Mouse (Mus musculus) embryonic facial prominence, embryonic 12.5 days (tissue): ENCODE data around the gene Nxpe4. TPM values are rescaled to one million over a fixed set of nuclear protein-coding genes. Genes with fewer than 3 reads are reported as not detected.
A peak's percentile ranks its signal among the peaks of the same experiment; 100 is the strongest.
"Not testable (repeated sequence)": the region's sequence is repeated elsewhere in the genome, so short reads cannot be mapped to it uniquely, and the experiment has no call there.

Experiments used
- ATAC-seq: fragments of 200-750 bp; cut with Nextera tagmentation; 2 replicates; pipeline ENCODE4 v1.8.0; 2017; ENCODE audit not compliant: insufficient number of reproducible peaks, insufficient read depth, low FRiP score, low TSS enrichment
- H3K27ac ChIP-seq: fragments of 300-500 bp; sonication (generic); 2 replicates; pipeline ENCODE4 v1.5.1; 2016; ENCODE audit warnings: mild to moderate bottlenecking
- H3K27me3 ChIP-seq: fragments of 300-500 bp; sonication (generic); 2 replicates; pipeline ENCODE4 v1.6.1; 2016; ENCODE audit warnings: mild to moderate bottlenecking, moderate library complexity
- H3K36me3 ChIP-seq: fragments of 300-500 bp; sonication (generic); 2 replicates; pipeline ENCODE4 v1.6.1; 2016; ENCODE audit warnings: mild to moderate bottlenecking
- H3K4me1 ChIP-seq: fragments of 300-500 bp; sonication (generic); 2 replicates; pipeline ENCODE4 v1.6.1; 2016
- H3K4me2 ChIP-seq: fragments of 300-500 bp; sonication (generic); replicated peaks from 2 replicates; pipeline ENCODE4 v1.6.1; 2016; ENCODE audit warnings: mild to moderate bottlenecking, moderate library complexity
- H3K4me3 ChIP-seq: fragments of 300-500 bp; sonication (generic); 2 replicates; pipeline ENCODE4 v1.5.1; 2016; ENCODE audit warnings: mild to moderate bottlenecking
- H3K9ac ChIP-seq: fragments of 300-500 bp; sonication (generic); 2 replicates; pipeline ENCODE4 v1.6.1; 2016; ENCODE audit warnings: mild to moderate bottlenecking, moderate library complexity
- H3K9me3 ChIP-seq: fragments of 300-500 bp; sonication (generic); 2 replicates; pipeline ENCODE4 v1.6.1; 2016; ENCODE audit warnings: mild to moderate bottlenecking, moderate library complexity
- WGBS: fragments of 180-500 bp; shearing (Covaris S2); methylation state at CpG from one replicate; pipeline ENCODE4 v1.1.7; 2016; 5-methylcytosine and 5-hydroxymethylcytosine counted together
- polyA plus RNA-seq: library from polyadenylated mRNA; unstranded; fragments of >200 nt; fragmentation: Nextera tagmentation; extraction: Ambion mirVana; gene quantifications from 2 replicates; pipeline ENCODE4 v1.2.1, GENCODE M21; 2016

Gene Nxpe4
- 7.9 and 8.4 TPM in 2 replicates for polyA plus RNA-seq

DNA sequence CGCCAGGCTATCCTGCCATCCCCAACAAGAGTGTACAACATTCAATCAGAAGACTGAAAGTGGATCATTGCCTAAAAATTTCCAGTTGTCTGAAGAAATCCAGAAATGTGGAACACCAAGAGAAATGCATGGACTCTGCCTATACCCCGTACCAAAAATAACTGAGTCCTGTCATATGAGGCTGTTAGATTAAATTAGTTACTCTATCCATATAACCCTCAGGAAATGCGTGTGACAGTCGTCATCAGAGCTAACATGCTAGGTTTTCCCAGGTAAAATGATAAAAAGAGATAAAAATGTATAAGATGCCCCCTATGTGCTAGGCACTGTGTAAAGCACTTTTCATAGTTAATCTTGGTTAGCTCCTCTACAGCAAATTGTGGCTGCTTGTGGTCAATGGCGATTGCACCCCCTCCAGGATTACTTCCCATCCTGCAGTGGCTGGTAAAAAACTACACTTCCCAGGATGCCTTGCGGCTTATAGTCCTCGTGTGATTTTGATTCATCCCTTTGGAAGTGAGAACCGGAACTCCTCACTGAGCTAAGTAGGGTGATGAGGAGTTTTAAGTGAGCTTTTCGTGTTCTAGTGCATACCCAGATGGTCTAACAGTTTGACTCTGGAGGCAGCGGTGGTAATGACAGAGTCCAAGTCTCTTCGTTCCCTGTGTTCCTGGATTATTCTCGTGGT is at the start of gene Nxpe4:
Nxpe4 (plus strand) TSS at position 519 of the 688 bp plus-strand sequence.
- ATAC-seq = peak; percentile 41

DNA sequence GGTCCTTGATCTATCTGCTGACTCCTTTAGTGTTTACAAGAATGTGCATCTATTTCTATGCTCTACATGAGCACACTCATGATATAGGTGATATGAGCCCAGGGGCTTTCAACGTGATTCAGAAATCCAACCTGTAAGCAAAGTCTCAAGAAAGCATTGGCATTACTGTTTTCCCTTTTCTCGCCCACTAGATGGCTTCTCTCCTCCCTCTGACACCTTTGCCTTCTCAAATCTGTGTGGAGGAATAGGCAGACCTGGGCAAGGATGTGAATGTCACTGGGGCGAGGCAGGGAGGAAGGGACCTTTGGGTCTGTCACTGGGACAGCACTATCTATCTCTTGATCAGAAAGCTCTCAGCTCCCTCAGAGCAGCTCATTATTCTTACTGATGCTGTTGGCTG is 35.0 kb upstream of the Nxpe4 start:
- WGBS = 38% methylated on average over 3 of the region's 3 CpGs
- no peaks in the 10 kb centered on the region for H3K4me1 ChIP-seq
- H3K4me2 ChIP-seq = no peak overlapping the region
- no peak overlapping the region for H3K27ac ChIP-seq
- no peak overlapping the region for H3K9ac ChIP-seq
- no peaks in the 10 kb centered on the region for H3K27me3 ChIP-seq
- no peaks in the 10 kb centered on the region for H3K9me3 ChIP-seq
- no peaks in the 10 kb centered on the region for H3K36me3 ChIP-seq
- no peak for ATAC-seq
- no peak overlapping the region for H3K4me3 ChIP-seq

More for the DNA sequence above, at the start of gene Nxpe4:
- H3K4me2 ChIP-seq = peak within 1 kb of the TSS; percentile 57
- H3K4me3 ChIP-seq = peak within 1 kb of the TSS; percentile 50
- 28% methylated on average over 12 of the region's 12 CpGs for WGBS
- no peaks in the 10 kb centered on the region for H3K36me3 ChIP-seq
- no peaks in the 10 kb centered on the region for H3K9me3 ChIP-seq
- no peaks in the 10 kb centered on the region for H3K27me3 ChIP-seq
- no peak within 1 kb of the TSS for H3K27ac ChIP-seq
- peaks cover 10% of the 10 kb centered on the region for H3K4me1 ChIP-seq
- H3K9ac ChIP-seq = peak within 1 kb of the TSS; percentile 44

DNA sequence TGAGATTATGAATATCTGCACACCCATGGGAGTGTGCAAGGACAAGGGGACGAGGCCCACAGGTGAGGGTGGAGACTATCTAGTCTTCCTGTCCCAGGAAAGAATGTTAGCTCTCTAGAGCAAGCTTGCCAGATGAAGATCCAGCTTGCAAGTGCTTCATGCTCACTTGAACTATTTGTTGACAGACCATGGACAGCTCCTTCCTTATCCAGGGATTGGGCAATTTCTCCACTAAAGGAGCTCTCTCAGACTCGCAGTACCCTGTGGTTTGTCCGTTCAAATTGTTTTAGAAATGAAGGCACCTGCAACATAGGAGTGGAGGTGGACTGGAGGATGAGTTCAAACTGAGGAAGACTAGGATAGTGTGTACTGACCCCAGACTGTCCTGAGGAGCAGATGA is 24.3 kb upstream of the Nxpe4 start:
- 29% methylated on average over 3 of the region's 3 CpGs for WGBS
- no peak for ATAC-seq

DNA sequence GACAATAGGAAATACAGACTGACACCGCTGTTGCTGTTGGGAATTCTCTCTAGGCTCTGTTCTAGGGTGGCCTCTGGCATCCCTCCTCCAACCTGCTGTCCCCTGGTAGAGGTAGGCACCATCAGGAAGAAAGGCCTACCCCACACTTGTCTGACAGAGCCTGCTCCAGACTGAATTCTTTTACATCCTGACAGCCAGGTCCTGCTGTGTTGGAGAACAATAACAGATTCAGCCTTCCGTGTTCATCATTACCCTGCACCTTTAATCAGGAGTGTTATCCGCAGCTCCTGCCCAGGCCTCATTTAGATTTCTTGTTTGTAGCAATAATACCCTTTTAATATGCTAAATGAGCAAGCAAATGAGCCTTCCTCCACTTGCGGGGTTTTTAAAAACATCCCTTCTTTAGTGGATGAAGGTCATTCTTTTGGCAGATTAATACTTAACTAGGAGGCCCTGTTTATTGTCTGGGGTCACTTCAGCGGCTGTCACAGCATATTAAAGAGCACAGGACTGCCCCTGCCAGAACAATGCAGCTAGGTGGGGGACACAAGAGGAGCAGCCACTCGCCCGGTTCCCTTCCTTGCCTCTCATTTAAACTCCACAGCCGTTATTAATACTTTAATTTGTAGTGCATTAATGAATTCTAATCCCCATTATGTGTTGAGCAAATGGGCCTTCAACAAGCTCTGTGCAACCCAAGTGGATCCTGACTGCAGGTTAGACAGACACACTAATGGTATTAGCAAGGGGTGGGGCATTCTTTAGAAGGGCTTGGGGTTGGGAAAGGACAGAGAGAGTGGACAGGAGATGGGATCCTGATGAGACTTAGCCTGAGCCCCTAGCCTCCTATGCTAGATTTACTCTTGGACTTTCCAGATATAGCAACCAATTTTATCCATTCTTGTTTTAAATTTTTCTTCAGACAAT is 21.1 kb upstream of the Nxpe4 start:
- H3K4me1 ChIP-seq = no peaks in the 10 kb centered on the region
- H3K4me3 ChIP-seq = no peak overlapping the region
- H3K9ac ChIP-seq = no peak overlapping the region
- H3K27me3 ChIP-seq = no peaks in the 10 kb centered on the region
- H3K36me3 ChIP-seq = no peaks in the 10 kb centered on the region
- H3K27ac ChIP-seq = no peak overlapping the region
- H3K4me2 ChIP-seq = no peak overlapping the region
- ATAC-seq = no peak
- no peaks in the 10 kb centered on the region for H3K9me3 ChIP-seq
- 26% methylated on average over 8 of the region's 8 CpGs for WGBS

More for the DNA sequence above, 24.3 kb upstream of the Nxpe4 start:
- H3K4me3 ChIP-seq = no peak overlapping the region
- no peaks in the 10 kb centered on the region for H3K36me3 ChIP-seq
- H3K4me1 ChIP-seq = no peaks in the 10 kb centered on the region
- H3K9me3 ChIP-seq = no peaks in the 10 kb centered on the region
- no peak overlapping the region for H3K4me2 ChIP-seq
- no peaks in the 10 kb centered on the region for H3K27me3 ChIP-seq
- H3K9ac ChIP-seq = no peak overlapping the region
- no peak overlapping the region for H3K27ac ChIP-seq

DNA sequence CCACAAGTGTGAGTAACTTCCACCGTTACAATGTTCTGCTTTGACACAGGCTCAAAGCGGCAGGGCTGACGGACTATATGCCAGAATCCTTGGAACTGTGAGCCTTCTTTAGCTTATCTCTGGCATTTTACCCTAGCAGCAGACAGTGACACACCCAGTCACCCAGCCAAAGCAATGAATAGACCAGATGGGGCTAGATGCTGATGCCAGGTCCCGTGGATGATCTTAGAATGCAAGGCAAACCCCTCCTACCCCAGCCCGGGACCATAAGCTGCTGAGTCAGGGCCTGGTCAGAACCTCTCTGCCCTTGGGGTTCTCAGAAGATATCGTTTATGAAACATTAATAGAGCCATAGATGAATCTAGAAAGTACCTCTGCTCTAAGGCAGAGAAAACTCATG is 19.2 kb upstream of the Nxpe4 start:
- no peaks in the 10 kb centered on the region for H3K27me3 ChIP-seq
- no peak overlapping the region for H3K27ac ChIP-seq
- H3K9ac ChIP-seq = no peak overlapping the region
- no peak overlapping the region for H3K4me3 ChIP-seq
- no peaks in the 10 kb centered on the region for H3K36me3 ChIP-seq
- no peaks in the 10 kb centered on the region for H3K4me1 ChIP-seq
- no peaks in the 10 kb centered on the region for H3K9me3 ChIP-seq
- 86% methylated on average over 6 of the region's 6 CpGs for WGBS
- no peak overlapping the region for H3K4me2 ChIP-seq
- no peak for ATAC-seq

DNA sequence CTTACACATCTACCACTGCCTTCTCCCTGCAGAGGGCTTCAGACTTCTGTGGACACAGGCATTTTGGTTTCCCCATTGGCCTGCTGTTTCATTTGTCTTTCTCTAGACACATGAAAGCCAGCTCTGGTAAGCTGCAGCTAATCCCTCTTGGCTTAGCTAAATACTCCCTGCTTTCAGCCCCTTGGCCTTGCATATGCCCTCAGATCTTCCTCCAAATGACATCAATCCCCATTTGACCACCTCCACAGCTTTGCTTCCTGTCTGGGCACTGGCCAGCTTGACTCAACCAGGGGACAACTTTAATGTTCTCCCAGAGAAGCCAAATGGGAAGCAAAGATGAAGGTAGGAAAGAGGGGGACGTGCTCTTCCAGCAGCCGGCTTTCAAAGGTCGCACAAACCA is 15.1 kb upstream of the Nxpe4 start:
- Histone ChIP-seq H3K4me2 (no peak overlapping the region), H3K9me3 (no peaks in the 10 kb centered on the region), H3K36me3 (no peaks in the 10 kb centered on the region), H3K4me3 (no peak overlapping the region), H3K27ac (no peak overlapping the region), H3K27me3 (no peaks in the 10 kb centered on the region), H3K4me1 (no peaks in the 10 kb centered on the region), H3K9ac (no peak overlapping the region)
- ATAC-seq = no peak
- 88% methylated on average over 3 of the region's 3 CpGs for WGBS

DNA sequence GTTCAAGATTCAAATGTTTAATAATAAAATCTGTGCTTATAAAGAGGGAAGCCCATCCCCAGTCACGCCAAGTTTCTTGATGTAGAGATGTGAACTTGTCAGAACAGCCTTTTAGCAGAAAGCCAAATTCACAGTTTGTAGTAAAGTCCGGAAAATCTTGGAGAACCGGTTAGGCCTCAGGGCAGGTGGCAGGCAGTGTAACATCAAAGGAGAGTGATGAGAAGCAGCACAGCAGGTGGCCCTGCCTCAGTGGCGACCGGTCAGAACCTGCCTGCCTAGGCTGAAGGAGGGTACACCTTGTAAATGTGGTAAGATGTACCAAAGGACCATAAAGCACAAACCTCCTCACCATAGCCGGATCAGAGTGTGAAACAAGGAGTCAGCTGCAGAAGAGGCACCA is 4.7 kb downstream of the Nxpe4 start:
- H3K9ac ChIP-seq, H3K4me3 ChIP-seq, ATAC-seq, H3K27me3 ChIP-seq, H3K27ac ChIP-seq, H3K36me3 ChIP-seq, H3K9me3 ChIP-seq, H3K4me2 ChIP-seq: not testable (repeated sequence)
- H3K4me1 ChIP-seq = peaks cover 10% of the 10 kb centered on the region
- 60% methylated on average over 6 of the region's 6 CpGs for WGBS

DNA sequence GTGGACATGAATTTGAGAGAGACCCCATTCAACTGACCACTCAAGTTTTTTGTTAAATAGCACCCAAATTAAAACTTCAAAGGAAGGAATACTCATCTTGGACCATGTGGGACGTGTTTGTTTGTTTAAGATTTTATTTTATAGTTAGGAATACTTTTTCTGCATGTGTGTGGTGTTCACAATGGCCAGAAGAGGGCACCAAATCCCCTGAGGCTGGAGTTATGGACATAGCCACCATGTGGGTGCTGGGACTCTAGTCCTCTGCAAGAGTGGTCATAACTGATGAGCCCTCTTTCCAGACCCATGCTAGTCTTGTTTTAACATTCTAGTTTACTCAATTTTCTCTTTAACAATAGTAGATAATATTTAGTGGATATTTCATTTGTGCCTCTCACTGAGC is 14.9 kb downstream of the Nxpe4 start:
- WGBS = 49% methylated on average over 1 of the region's 1 CpGs
- no peaks in the 10 kb centered on the region for H3K9me3 ChIP-seq
- H3K4me2 ChIP-seq = no peak overlapping the region
- no peak overlapping the region for H3K4me3 ChIP-seq
- H3K27ac ChIP-seq = no peak overlapping the region
- H3K27me3 ChIP-seq = no peaks in the 10 kb centered on the region
- H3K4me1 ChIP-seq = no peaks in the 10 kb centered on the region
- ATAC-seq = no peak
- no peak overlapping the region for H3K9ac ChIP-seq
- no peaks in the 10 kb centered on the region for H3K36me3 ChIP-seq

DNA sequence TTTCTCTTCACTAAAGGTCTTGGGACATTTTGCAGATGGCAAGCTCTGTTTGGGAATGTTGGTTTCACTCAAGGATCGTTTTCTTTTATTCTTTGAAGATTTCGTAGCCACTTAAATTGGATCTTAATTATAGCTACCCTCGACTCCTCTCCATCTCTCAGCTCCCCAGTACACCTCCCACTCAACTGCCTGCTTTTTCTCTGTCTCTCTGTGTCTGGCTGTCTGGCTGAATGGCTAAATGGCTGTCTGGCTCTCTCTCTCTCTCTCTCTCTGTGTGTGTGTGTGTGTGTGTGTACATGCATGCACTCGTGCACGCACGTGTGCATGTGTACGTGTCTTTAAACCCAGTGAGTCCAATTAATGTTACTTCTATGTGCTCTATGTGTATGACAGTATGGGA is 19.5 kb downstream of the Nxpe4 start:
- H3K9ac ChIP-seq = no peak overlapping the region
- WGBS = 77% methylated on average over 7 of the region's 7 CpGs
- H3K4me3 ChIP-seq = no peak overlapping the region
- no peaks in the 10 kb centered on the region for H3K36me3 ChIP-seq
- H3K4me2 ChIP-seq = no peak overlapping the region
- H3K9me3 ChIP-seq = no peaks in the 10 kb centered on the region
- H3K27ac ChIP-seq = no peak overlapping the region
- peaks cover 4% of the 10 kb centered on the region; the same call in 1 of the 2 replicates for H3K4me1 ChIP-seq
- H3K27me3 ChIP-seq = no peaks in the 10 kb centered on the region
- no peak for ATAC-seq

DNA sequence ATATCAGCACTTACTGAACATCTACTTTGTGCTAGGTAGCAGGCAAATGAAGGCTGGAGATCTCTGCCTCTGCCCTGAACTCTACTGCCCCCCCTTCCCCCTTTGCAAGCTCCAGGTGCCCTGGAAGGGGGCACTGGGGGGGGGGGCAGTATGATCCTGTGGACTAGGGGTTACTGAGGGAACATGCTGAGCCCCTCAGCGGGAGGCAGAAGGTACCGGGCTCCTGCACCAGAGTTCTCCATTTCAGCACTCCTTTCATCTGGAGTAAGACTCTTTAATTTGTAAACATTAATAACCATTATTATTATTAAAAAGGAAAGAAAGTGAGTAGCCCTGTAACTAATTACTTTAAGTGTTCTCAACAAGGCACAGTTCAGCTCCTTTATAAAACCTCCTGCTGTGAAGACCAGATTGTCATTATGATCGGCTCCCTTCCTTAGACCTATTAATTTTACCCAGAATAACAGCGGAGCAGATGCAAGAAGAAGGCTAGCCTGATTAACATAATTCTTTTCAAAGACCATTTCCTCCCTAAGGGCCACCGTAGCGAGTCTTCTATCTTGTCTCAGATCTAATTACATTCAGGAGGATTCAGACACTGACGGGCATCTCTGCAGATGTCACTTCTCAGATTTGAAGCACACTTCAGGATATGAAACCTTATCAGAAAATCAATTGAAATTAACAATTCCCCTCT is 21.0 kb downstream of the Nxpe4 start:
- H3K9ac ChIP-seq = no peak overlapping the region
- peaks cover 4% of the 10 kb centered on the region; the same call in 1 of the 2 replicates for H3K4me1 ChIP-seq
- H3K4me3 ChIP-seq = no peak overlapping the region
- no peaks in the 10 kb centered on the region for H3K36me3 ChIP-seq
- no peak for ATAC-seq
- 30% methylated on average over 7 of the region's 7 CpGs for WGBS
- no peaks in the 10 kb centered on the region for H3K9me3 ChIP-seq
- H3K27ac ChIP-seq = no peak overlapping the region
- no peaks in the 10 kb centered on the region for H3K27me3 ChIP-seq
- H3K4me2 ChIP-seq = no peak overlapping the region

DNA sequence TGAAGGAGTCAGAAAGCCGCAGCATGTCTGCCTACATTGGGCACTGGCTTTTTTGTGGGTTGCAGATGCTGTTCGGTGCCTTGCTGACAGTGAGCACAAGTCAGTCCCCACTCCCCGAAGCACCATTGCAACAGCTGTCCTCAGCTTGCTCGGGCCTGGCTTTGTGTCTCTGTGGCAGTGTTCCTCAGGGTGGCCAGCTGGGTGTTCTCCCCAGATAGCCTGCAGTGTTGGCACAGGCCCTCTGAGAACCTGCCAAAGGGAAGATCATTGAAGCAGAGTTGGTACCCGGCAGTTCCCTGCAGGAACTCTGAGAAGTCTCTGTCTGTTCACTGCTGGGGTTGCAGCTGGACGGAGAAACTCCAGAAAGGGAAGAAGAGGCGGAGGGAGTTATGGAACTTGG is 22.5 kb downstream of the Nxpe4 start:
- Histone ChIP-seq H3K4me1 (peaks cover 4% of the 10 kb centered on the region; the same call in 1 of the 2 replicates), H3K4me3 (no peak overlapping the region), H3K4me2 (no peak overlapping the region), H3K9me3 (no peaks in the 10 kb centered on the region), H3K36me3 (no peaks in the 10 kb centered on the region), H3K27ac (no peak overlapping the region), H3K9ac (no peak overlapping the region), H3K27me3 (no peaks in the 10 kb centered on the region)
- WGBS = 84% methylated on average over 7 of the region's 7 CpGs
- ATAC-seq = no peak
